Mouse (Mus musculus): ENCODE measurements around the gene Psmd7. TPM values are rescaled to one million over a fixed set of nuclear protein-coding genes. Genes with fewer than 3 reads are reported as not detected.
A peak's percentile ranks its signal among the peaks of the same experiment; 100 is the strongest.
"Not testable (repeated sequence)": the region's sequence is repeated elsewhere in the genome, so short reads cannot be mapped to it uniquely, and the experiment has no call there.

Gene Psmd7
- 100 to 1,000 TPM; 108 to 113 TPM for total RNA-seq (2021)
- long read RNA-seq, transcript Psmd7-201 (7 exons, 1,581 nt): major isoform, 223 of 238 reads
- long read RNA-seq, partial matches to known transcripts: 4 of 238 reads
- long read RNA-seq, other reads (novel, unspliced or antisense): 10 of 238 reads

DNA sequence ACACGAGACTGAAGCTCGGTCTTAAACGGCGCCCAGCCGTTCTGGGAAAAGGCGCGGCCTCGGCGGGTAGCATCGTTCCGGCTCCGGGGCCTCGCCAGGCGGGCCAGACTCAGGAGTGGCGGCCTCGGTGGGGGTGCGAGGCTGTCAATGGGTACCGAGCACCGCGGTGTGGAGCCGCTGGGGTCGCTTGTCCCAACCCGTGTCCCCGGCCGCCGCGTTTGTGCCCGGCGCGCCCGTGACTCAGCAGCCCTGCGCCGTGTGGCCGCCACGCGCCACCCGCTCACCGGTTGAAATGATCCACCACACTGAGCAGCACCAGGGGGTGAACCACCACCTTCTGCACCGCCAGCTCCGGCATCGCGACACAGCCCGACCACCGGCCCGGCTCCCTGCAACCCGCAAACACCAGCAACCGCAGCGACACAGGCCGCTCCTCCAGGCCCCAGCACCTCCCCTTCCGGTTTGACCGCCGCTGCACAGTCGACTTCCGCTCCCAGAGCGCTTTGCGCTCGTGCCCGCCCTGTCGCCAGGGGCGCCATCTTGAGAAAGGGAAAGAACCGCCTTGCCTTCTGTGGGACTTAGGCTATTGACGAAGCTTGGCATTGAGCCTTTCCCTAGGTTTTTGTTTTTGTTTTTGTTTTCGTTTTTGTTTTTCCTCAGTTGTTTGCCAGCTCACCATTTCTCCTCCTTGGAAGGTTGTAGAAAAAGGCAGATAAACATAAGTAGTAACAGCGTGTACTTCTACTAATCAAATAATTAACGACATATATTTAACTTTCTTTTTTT lies at the start of gene Psmd7:
Gene Psmd7 (minus strand): TSS at position 470 of the 786 bp plus-strand sequence.
- DNase-seq (ENCODE audit: low spot score in 2 of 2): peak; percentile 93 to 95

DNA sequence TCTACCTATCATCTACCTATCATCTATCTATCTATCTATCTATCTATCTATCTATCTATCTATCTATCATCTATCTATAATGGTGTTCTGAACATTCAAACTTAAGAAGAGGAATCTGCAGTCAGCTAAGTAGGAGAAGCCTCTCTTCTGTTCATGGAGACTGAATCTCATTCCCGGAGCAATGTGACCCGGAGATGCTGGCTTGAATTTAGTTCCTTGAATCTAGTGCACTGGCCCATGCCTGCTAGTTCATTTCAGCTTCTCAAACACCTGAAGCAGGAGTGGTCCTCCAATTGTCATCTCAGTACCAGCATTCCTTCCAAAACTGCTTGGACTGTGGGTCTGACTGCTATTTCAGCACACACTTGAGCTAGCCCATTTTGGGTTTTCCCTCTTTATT lies 45.5 kb upstream of the Psmd7 start:
- no peak for DNase-seq (ENCODE audit: low spot score in 2 of 2)

DNA sequence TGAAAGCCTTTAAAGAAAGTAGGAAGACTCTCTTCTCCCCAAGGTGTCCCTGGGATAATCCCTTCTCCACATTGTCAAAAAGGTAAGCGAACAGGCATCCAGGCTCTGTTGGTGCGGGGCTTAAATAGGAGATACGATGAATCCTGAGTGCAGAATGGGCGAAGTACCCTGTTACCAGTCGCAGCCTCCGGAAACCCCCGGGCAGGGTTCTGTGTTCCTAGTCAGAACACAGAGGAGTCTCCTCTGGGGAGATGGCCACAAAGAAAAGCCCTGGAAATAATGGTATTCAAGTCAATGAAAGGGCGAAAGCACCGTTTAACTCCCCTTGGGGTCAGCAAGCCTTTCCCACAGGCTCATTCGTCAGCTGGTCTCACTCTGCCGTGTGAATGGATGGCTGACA lies 41.4 kb upstream of the Psmd7 start:
- DNase-seq (ENCODE audit: low spot score in 2 of 2): no peak

DNA sequence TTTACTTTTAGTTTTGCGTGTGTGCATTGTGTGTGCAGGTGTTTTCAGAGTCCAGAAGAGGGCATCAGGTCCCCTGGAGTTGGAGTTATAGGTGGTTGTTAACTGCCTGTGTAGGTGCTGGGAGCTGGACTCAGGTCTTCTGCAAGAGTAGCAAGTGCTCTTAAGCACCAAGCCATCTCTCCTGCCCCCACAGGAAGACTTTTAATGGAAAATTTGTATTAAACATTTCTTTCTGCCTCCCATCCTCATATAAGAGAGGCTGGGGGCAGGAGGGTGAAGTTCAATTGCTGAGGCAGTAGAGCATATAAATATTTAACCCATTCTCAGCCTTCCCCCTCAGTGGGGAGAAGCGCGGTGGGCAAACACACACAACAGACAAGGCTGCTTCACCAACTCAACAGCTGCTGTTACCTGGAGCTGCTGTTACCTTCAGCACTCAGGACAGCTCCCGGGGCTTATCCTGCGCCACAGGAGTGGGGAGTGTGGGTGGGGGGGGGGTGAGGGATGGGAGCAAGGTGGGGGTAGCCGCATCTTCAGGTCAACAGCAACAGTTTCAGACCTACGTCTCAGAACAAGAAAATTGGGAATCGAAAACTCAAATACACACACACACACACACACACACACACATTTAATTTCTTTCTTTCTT lies 40.4 kb upstream of the Psmd7 start:
- no peak for DNase-seq (ENCODE audit: low spot score in 2 of 2)

DNA sequence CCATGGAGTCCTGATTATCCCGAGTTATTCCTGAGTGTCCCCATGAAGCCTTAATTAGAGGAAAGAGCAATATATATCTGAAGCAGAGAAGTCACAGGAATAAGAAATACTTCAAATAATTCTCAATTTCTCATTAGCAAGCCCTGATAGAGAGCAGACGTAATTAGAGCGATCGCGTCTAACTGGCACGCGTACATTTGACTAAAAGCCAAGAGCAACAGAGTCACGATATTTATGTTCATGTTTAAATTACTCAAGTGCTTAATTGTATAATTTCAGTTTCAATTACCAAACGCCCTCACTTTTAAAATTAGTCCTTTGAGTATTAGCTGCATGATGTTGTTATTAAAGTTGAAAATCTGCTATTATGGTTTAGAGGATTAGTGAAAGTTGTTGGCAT lies 39.6 kb upstream of the Psmd7 start:
- no peak for DNase-seq (ENCODE audit: low spot score in 2 of 2)

DNA sequence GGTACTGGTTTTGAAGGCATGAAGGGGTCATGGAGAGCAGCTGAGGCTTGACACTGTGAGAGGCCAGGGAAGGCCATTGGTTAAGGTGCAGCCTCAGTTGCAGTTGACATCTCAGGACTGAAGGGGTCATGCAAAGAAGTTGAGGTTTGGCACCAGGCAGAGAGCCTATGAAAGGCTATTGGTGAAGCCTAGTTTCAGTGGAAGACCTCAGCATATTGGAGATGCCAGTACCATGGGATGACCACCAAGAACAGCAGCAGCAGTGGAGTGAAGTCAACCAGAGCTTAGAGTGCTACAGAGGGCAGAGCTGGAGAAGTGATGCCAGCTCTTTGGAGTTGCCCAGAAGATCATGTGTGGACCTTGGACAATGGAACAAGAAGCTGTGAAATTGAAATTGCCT lies 36.0 kb upstream of the Psmd7 start:
- not testable (repeated sequence) for DNase-seq (ENCODE audit: low spot score in 2 of 2)

DNA sequence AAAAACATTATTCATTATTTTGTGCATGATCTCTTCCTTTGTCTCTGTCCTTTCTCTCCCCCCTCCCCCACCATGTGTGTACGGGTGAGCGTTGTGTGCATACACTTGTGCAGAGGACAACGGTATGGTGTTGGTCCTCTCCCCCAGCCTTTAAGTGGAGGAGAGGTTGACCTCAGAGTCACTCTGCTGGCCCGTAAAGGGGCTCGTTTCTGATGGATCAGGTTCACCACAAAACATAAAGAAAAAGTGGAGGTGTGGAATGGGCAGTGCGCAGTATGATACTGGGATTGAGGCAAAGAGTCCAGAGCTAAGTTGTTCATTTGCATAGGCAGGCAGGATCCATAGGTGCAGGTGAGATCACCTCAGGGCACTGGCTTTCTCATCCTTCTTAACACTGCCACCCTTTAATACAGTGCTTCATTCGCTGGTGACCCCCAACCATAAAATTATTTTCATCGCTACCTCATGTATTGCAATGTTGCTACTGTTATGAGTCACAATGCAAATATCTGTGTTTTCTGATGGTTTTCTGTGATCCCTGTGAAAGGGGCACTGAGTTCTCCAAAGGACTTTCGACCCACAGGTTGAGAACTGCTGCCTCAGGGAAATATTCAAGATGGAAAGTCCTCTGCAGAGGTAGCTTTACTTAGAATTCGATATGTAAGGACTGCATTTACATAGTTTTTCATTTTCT lies 33.8 kb upstream of the Psmd7 start:
- no peak for DNase-seq (ENCODE audit: low spot score in 2 of 2)

DNA sequence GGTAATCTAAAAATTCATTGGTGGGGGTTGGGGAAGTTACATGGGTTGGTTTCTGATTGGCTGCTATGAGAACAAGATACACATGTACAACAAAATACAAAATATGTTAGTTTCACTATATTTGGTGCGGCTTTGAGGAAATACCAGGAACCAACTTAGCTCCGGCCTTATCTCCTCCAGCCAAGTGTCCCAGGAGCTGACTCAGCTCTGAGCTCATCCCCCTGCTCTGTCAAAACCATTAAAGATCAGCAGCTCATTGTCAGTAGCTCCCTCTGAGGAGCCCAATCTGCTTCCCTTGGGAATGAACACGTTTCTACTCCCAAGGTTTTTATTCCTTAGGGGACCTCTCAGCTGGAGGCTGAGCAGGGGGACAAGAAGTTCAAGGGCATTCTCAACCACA lies 32.9 kb upstream of the Psmd7 start:
- DNase-seq (ENCODE audit: low spot score in 2 of 2): no peak

DNA sequence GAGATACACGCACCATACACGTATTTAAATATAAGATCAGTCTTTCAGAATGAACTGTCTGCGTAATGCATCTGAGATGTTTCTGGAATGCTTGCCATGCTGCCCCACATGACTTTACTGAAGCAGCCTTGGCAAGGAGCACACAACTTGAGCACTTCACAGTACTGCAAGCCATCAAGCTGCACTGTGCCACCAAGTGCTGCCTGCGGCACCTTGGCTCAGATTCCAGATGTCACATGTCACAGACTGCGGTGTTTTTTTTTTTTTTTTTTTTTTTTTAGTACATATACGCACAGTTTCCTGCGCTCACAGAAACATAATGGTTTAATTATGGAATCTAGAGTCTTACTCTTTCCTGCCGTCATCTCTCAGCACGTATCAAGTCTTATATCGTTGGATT lies 30.2 kb upstream of the Psmd7 start:
- DNase-seq (ENCODE audit: low spot score in 2 of 2): no peak

- DNase-seq (ENCODE audit: low spot score in 2 of 2): no peak
These were observed 25.1 kb upstream of the Psmd7 start for GRCm38 (mm10) chr8:107613411-107613810.

DNA sequence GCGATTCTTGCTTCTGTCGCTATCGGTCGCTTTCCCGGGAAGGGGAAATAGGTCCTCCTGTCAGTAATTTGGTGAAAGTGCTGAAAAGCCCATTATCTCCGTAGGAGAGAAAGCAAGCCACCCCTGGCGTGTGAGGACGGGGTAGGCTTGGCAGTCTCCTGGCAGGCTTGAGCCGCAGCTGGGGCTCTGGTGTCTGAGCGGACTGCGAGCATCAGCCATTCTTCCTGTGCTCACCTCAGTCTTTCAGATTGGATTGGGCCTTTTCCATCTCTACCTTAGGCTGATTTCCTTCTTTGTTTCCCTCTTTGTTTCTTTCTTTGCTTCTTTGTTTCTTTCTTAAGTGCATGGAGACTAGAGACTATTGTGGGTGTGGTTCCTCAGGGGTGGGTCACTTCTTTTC lies 22.6 kb upstream of the Psmd7 start:
- no peak for DNase-seq (ENCODE audit: low spot score in 2 of 2)

GRCm38 (mm10) chr8:107608751-107609150 lies 20.5 kb upstream of the Psmd7 start:
- no peak for DNase-seq (ENCODE audit: low spot score in 2 of 2)

DNA sequence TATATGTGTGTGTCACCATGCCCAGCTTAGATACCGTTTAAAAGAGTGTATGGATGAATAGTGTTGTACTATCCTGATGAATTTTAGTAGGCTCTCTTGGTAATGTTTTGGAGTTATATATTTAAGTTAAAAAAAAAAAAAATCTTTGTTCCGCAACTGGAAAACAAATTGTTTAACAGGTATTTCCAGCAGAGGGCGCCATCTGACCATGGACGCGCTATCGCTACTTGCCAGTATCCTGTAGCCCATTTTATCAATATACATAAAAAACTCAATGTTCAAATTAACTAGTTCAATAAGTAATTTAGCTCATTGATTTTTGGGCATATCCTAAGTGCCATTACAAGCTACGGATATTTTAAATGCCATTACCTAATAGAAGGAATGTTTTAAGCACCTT lies 14.8 kb upstream of the Psmd7 start:
- DNase-seq (ENCODE audit: low spot score in 2 of 2): peak; percentile 22 to 73

GRCm38 (mm10) chr8:107599691-107600090 lies 11.4 kb upstream of the Psmd7 start:
- DNase-seq (ENCODE audit: low spot score in 2 of 2): no peak

- DNase-seq (ENCODE audit: low spot score in 2 of 2): no peak
These were observed 9.5 kb upstream of the Psmd7 start for GRCm38 (mm10) chr8:107597731-107598130.

- DNase-seq (ENCODE audit: low spot score in 2 of 2): no peak
These were observed 6.6 kb upstream of the Psmd7 start for GRCm38 (mm10) chr8:107594817-107595216.

DNA sequence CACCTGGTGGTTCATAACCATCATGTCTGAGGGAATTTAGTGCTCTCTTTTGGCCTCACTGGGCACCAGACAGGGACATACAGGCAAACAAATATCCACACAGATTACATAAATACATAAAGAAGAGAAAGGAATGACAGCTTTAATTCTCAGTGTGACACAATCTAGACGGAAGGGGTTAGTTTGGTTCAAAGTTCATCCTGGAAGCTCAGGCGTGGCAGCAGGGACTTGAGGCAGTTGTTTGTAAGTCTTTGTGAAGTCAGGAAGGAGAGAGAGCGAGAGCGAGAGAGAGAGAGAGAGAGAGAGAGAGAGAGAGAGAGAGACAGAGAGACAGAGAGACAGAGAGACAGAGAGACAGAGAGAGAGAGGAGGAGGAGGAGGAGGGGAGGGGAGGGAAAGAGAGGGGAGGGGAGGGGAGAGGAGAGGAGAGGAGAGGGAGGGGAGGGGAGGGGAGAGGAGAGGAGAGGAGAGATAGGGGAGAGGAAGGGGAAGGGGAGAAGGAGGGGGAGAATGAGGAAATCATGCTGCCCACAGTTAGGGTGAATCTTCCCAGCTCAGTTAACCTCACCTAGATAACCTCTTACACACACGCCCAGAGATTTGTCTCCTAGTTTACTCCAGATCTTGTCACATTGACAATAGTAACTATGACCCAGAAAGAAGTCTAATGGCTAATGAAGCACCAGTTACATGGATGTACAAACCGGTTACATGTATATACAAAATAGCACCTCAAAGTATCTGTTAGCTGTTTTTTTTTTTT lies 5.9 kb upstream of the Psmd7 start:
- no peak for DNase-seq (ENCODE audit: low spot score in 2 of 2)

- DNase-seq (ENCODE audit: low spot score in 2 of 2): peak in 1 of 2 experiments; percentile 15
These were observed 752 bp downstream of the Psmd7 start for GRCm38 (mm10) chr8:107587429-107587994.

DNA sequence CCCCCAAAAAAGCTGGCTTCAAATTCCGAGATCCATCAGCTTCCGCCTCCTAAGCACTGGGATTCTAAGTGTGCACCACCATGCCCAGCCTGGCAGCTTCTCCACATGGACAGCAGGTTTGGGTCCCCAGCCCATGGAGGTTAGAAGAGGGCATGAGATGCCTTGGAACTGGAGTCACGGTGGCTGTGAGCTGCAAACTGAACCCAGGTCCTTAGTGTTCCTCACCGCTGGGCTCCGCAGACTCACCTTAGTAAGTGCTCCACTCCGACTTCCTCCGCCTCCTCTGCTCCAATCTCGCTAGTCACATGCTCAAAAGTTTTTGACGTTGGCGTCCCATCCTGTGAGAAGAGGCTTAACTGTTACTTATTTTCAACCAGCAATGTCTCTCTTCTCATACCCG lies 6.1 kb downstream of the Psmd7 start:
- DNase-seq (ENCODE audit: low spot score in 2 of 2): no peak

- no peak for DNase-seq (ENCODE audit: low spot score in 2 of 2)
These were observed 6.7 kb downstream of the Psmd7 start for GRCm38 (mm10) chr8:107581536-107581935.

DNA sequence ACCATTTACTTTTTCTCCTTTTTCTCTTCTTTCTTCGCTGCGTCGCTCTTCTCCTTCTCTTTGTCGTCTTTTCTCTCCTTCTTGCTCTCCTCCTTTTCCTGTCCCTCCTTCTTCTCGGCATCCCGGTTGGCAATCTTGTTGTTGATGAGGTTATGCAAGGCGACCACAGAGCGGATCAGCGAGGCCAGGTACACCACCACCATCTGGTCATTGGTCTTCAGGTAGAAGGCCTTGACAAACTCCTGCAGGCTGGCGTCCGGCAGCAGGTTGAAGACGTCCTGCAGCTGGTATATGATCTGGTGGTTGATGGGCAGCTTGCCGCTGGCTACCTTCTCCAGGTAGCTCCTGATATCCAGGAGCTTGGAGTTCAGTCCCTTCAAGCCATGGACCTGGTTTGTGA lies 7.4 kb downstream of the Psmd7 start:
- no peak for DNase-seq (ENCODE audit: low spot score in 2 of 2)
